Comparison of ENCODE assay signal across 17 mouse cellular contexts in the genomic region with DNA sequence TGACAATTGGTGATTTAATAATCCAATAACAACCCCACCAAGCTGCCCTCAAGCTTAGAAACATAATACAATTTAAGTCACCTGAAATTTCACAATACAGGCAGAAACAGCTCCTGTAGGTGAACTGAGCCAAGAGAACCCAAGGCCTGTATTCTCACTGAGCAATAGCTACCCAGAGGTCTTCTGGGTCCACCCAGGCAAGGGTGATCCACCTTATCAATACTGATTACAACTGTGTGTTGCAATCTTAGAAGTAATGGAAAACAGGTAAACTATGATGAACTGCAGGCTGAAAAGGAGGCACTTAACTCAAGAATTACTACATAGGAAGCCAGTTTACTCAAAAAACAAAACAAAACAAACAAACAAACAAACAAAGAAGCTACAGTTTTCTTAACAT.
"Had no signal": no experiment of that assay in that cellular context is flagged by ENCODE, and none has a peak within 500 bp of the region (broad histone marks: within the 10 kb centered on the region; RNA-seq: fewer than 3 reads in every experiment).

No protein-coding gene starts in this region.

- H3K9me3 ChIP-seq: lung, embryonic 15.5 days; megakaryocyte, embryonic 14.5 days; midbrain, embryonic 13.5 days; midbrain, embryonic 15.5 days; neural tube, embryonic 12.5 days; stomach, embryonic 15.5 days had no signal

- H3K27ac ChIP-seq: liver, embryonic 14.5 days; lung, embryonic 15.5 days; macrophage; midbrain, embryonic 13.5 days; midbrain, embryonic 15.5 days; neural tube, embryonic 12.5 days; stomach, embryonic 15.5 days; stomach, postnatal 0 days had no signal

- H3K4me3 ChIP-seq: lung, embryonic 15.5 days; megakaryocyte, embryonic 14.5 days; midbrain, embryonic 13.5 days; midbrain, embryonic 15.5 days; neural tube, embryonic 12.5 days; stomach, embryonic 15.5 days had no signal

- H3K4me2 ChIP-seq: lung, embryonic 15.5 days; midbrain, embryonic 13.5 days; midbrain, embryonic 15.5 days; neural tube, embryonic 12.5 days; stomach, embryonic 15.5 days had no signal

- H3K27me3 ChIP-seq: lung, embryonic 15.5 days; megakaryocyte, embryonic 14.5 days; midbrain, embryonic 13.5 days; midbrain, embryonic 15.5 days; neural tube, embryonic 12.5 days; stomach, embryonic 15.5 days had no signal

- ATAC-seq: lung, postnatal 0 days; midbrain, embryonic 13.5 days; midbrain, embryonic 15.5 days had no signal

- H3K36me3 ChIP-seq: lung, embryonic 15.5 days; midbrain, embryonic 13.5 days; midbrain, embryonic 15.5 days; neural tube, embryonic 12.5 days; stomach, embryonic 15.5 days had no signal

- H3K9ac ChIP-seq: liver, embryonic 14.5 days; lung, embryonic 15.5 days; midbrain, embryonic 13.5 days; midbrain, embryonic 15.5 days; neural tube, embryonic 12.5 days; stomach, embryonic 15.5 days had no signal

- H3K4me1 ChIP-seq: midbrain, embryonic 15.5 days; neural tube, embryonic 12.5 days had no signal

- DNase-seq: lung, adult 2 months; lung, postnatal 14 days; lung, postnatal 36 days; right cerebral cortex, postnatal 14 days; thymus, adult 2 months; thymus, postnatal 25 days; thymus, postnatal 4 days had no signal
